Mouse (Mus musculus): ENCODE measurements around the gene Bola1. TPM values are rescaled to one million over a fixed set of nuclear protein-coding genes. Genes with fewer than 3 reads are reported as not detected.
A peak's percentile ranks its signal among the peaks of the same experiment; 100 is the strongest.
"Not testable (repeated sequence)": the region's sequence is repeated elsewhere in the genome, so short reads cannot be mapped to it uniquely, and the experiment has no call there.

Gene Bola1
- total and polyA plus RNA-seq, 2 experiments from 2014 or later: 40.4 to 63.0 TPM

- WGBS: 66% methylated on average over 2 of the region's 2 CpGs
- Histone ChIP-seq H3K4me1 (ENCODE audit: insufficient read depth, low read length) (0 out of 2 replicates have a peak, but pooled peaks cover 8% of the 10 kb centered on the region), H3K9ac (replicated peaks; ENCODE audit: low read length) (no peak overlapping the region), H3K9me3 (ENCODE audit: low read length) (no peaks in the 10 kb centered on the region), H3K27ac (no peak overlapping the region), H3K4me3 (ENCODE audit: low read length) (no peak overlapping the region), H3K27me3 (ENCODE audit: insufficient read depth, low read length) (no peaks in the 10 kb centered on the region), H3K4me2 (ENCODE audit: low read depth, low read length) (no peak overlapping the region), H3K36me3 (ENCODE audit: insufficient read depth, low read length) (no peaks in the 10 kb centered on the region; the same call in 1 of the 2 replicates)
- DNase-seq (ENCODE audit: low spot score) (no peak), ATAC-seq (no peak)
- TF ChIP-seq CTCF (IDR thresholded peaks at IDR 0.05; ENCODE audit: low read depth): no peak
Observed at GRCm38 (mm10) chr3:96199731-96200130, 19.8 kb downstream of the Bola1 start.

- not testable (repeated sequence) for H3K9me3 ChIP-seq (ENCODE audit: low read length); H3K4me3 ChIP-seq (ENCODE audit: low read length); H3K4me2 ChIP-seq (ENCODE audit: low read depth, low read length); H3K27ac ChIP-seq; H3K27me3 ChIP-seq (ENCODE audit: insufficient read depth, low read length); H3K36me3 ChIP-seq (ENCODE audit: insufficient read depth, low read length); H3K4me1 ChIP-seq (ENCODE audit: insufficient read depth, low read length); ATAC-seq; DNase-seq (ENCODE audit: low spot score); H3K9ac ChIP-seq (replicated peaks; ENCODE audit: low read length)
- WGBS: 41% methylated on average over 6 of the region's 8 CpGs
Observed at GRCm38 (mm10) chr3:96198601-96199251, 20.8 kb downstream of the Bola1 start.

- Histone ChIP-seq H3K9me3 (ENCODE audit: low read length) (no peaks in the 10 kb centered on the region), H3K4me3 (ENCODE audit: low read length) (peak overlapping the region; percentile 55), H3K36me3 (ENCODE audit: insufficient read depth, low read length) (peaks cover 8% of the 10 kb centered on the region; the same call in 1 of the 2 replicates), H3K9ac (replicated peaks; ENCODE audit: low read length) (peak overlapping the region; percentile 73; the same call in 1 of the 2 replicates), H3K4me2 (ENCODE audit: low read depth, low read length) (peak overlapping the region; percentile 66), H3K4me1 (ENCODE audit: insufficient read depth, low read length) (0 out of 2 replicates have a peak, but pooled peaks cover 8% of the 10 kb centered on the region), H3K27ac (peak overlapping the region; percentile 22; the same call in 1 of the 2 replicates), H3K27me3 (ENCODE audit: insufficient read depth, low read length) (no peaks in the 10 kb centered on the region)
- 14% methylated on average over 6 of the region's 6 CpGs for WGBS
- DNase-seq (ENCODE audit: low spot score): peak; percentile 29
- no peak for TF ChIP-seq CTCF (IDR thresholded peaks at IDR 0.05; ENCODE audit: low read depth)
- ATAC-seq: peak; percentile 50; the same call in 1 of the 2 replicates
Observed at GRCm38 (mm10) chr3:96198181-96198580, 21.3 kb downstream of the Bola1 start.

- ATAC-seq (peak; percentile 93), DNase-seq (ENCODE audit: low spot score) (peak; percentile 96)
- TF ChIP-seq CTCF (IDR thresholded peaks at IDR 0.05; ENCODE audit: low read depth): peak; percentile 55
- Histone ChIP-seq H3K36me3 (ENCODE audit: insufficient read depth, low read length) (peaks cover 14% of the 10 kb centered on the region; the same call in 1 of the 2 replicates), H3K4me3 (ENCODE audit: low read length) (peak overlapping the region; percentile 55), H3K4me2 (ENCODE audit: low read depth, low read length) (peak overlapping the region; percentile 66), H3K9me3 (ENCODE audit: low read length) (no peaks in the 10 kb centered on the region), H3K9ac (replicated peaks; ENCODE audit: low read length) (peak overlapping the region; percentile 73), H3K27ac (peak overlapping the region; percentile 97), H3K4me1 (ENCODE audit: insufficient read depth, low read length) (0 out of 2 replicates have a peak, but pooled peaks cover 8% of the 10 kb centered on the region), H3K27me3 (ENCODE audit: insufficient read depth, low read length) (no peaks in the 10 kb centered on the region)
- under 1% methylated on average over 50 of the region's 50 CpGs for WGBS
Observed at GRCm38 (mm10) chr3:96197129-96197749, 22.3 kb downstream of the Bola1 start.

GRCm38 (mm10) chr3:96196437-96197128 is 22.9 kb downstream of the Bola1 start:
- 20% methylated on average over 27 of the region's 27 CpGs for WGBS
- ATAC-seq: peak; percentile 14; the same call in 1 of the 2 replicates

GRCm38 (mm10) chr3:96195616-96196313 is 23.7 kb downstream of the Bola1 start:
- Histone ChIP-seq H3K4me2 (ENCODE audit: low read depth, low read length) (peak overlapping the region; percentile 66; the same call in 1 of the 2 replicates), H3K36me3 (ENCODE audit: insufficient read depth, low read length) (peaks cover 22% of the 10 kb centered on the region; the same call in 1 of the 2 replicates), H3K4me1 (ENCODE audit: insufficient read depth, low read length) (0 out of 2 replicates have a peak, but pooled peaks cover 8% of the 10 kb centered on the region), H3K9ac (replicated peaks; ENCODE audit: low read length) (no peak overlapping the region), H3K9me3 (ENCODE audit: low read length) (no peaks in the 10 kb centered on the region), H3K27me3 (ENCODE audit: insufficient read depth, low read length) (no peaks in the 10 kb centered on the region), H3K4me3 (ENCODE audit: low read length) (no peak overlapping the region), H3K27ac (no peak overlapping the region)
- WGBS: 93% methylated on average over 11 of the region's 11 CpGs
- peak; percentile 34; the same call in 1 of the 2 replicates for TF ChIP-seq CTCF (IDR thresholded peaks at IDR 0.05; ENCODE audit: low read depth)
- DNase-seq (ENCODE audit: low spot score) (no peak), ATAC-seq (no peak)

More at GRCm38 (mm10) chr3:96196437-96197128, 22.9 kb downstream of the Bola1 start:
- peak overlapping the region; percentile 55 for H3K4me3 ChIP-seq (ENCODE audit: low read length)
- H3K27ac ChIP-seq: peak overlapping the region; percentile 97
- H3K27me3 ChIP-seq (ENCODE audit: insufficient read depth, low read length): no peaks in the 10 kb centered on the region
- peak overlapping the region; percentile 66 for H3K4me2 ChIP-seq (ENCODE audit: low read depth, low read length)
- 0 out of 2 replicates have a peak, but pooled peaks cover 8% of the 10 kb centered on the region for H3K4me1 ChIP-seq (ENCODE audit: insufficient read depth, low read length)
- no peak for TF ChIP-seq CTCF (IDR thresholded peaks at IDR 0.05; ENCODE audit: low read depth)
- peak overlapping the region; percentile 73 for H3K9ac ChIP-seq (replicated peaks; ENCODE audit: low read length)
- H3K9me3 ChIP-seq (ENCODE audit: low read length): no peaks in the 10 kb centered on the region
- peaks cover 14% of the 10 kb centered on the region; the same call in 1 of the 2 replicates for H3K36me3 ChIP-seq (ENCODE audit: insufficient read depth, low read length)
- DNase-seq (ENCODE audit: low spot score): no peak
